Mouse (Mus musculus): ENCODE measurements around the gene Cacul1. TPM values are rescaled to one million over a fixed set of nuclear protein-coding genes. Genes with fewer than 3 reads are reported as not detected.

Cacul1 gene
- polyA plus RNA-seq, 1 experiment = 21.8 TPM

DNA sequence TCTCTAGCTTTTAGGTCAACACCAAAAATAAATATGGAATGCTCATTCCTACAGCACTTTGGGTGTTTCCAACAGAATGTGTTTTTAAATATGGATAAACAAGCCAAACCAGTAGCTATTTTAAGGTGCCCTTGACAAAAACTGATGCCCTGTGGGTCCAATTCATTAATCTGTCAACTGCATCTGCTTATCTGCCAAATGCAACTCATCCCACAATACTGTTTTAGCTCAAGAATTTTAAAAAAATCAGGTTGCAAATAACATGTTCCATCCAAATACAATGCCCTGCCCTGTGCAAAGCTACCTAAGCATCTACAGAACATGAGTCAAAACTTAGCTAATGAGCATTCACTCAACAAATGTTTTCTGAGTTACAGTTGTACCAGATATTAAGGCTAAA, 20.3 kb downstream of the Cacul1 start:
- DNase-seq = no peak
- Histone ChIP-seq H3K4me1 (ENCODE audit: control insufficient read depth, insufficient read depth, low read length) (no peaks in the 10 kb centered on the region), H3K4me3 (replicated peaks; ENCODE audit: insufficient read depth, low read depth, low read length) (no peak overlapping the region), H3K27ac (ENCODE audit: insufficient read depth, low read length) (no peak overlapping the region), H3K27me3 (ENCODE audit: control insufficient read depth, insufficient read depth, low read length) (no peaks in the 10 kb centered on the region; the same call in 1 of the 2 replicates)
- TF ChIP-seq POLR2A (IDR thresholded peaks at IDR 0.05; ENCODE audit: borderline replicate concordance, insufficient read depth, low read length) = no peak
- no peak for TF ChIP-seq CTCF (IDR thresholded peaks at IDR 0.05; ENCODE audit: borderline replicate concordance, insufficient read depth, low read depth, low read length)

DNA sequence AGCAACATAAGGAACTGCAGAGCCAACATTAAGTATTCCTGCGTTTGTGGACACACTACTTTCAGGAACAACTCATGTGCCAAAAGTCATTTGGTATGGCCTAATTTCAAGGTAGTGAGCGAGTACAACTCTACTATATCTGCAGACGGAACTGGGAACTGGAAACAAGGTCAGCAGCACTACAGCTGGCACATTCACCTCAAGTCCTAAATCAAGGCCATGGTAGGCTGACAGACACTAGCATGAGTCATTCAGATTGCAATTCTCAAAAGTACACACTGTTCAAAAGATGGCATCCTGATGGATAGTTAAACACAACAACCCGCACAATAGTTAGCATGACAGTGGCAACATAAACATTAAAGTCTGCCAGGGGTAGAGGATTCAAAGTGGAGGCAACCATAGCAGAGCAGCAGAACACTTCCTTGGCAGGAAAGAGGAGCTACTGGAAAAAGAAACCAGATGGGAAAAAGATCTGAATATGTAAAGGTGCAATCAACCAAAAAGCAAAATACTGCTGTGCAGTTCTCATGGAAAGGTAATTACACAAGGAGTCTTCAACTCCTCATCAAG, 25.9 kb downstream of the Cacul1 start:
- DNase-seq = no peak
- Histone ChIP-seq H3K27ac (ENCODE audit: insufficient read depth, low read length) (no peak overlapping the region), H3K4me3 (replicated peaks; ENCODE audit: insufficient read depth, low read depth, low read length) (no peak overlapping the region), H3K4me1 (ENCODE audit: control insufficient read depth, insufficient read depth, low read length) (no peaks in the 10 kb centered on the region), H3K27me3 (ENCODE audit: control insufficient read depth, insufficient read depth, low read length) (no peaks in the 10 kb centered on the region)
- 62% methylated on average over 4 of the region's 4 CpGs for WGBS
- TF ChIP-seq CTCF (IDR thresholded peaks at IDR 0.05; ENCODE audit: borderline replicate concordance, insufficient read depth, low read depth, low read length) (no peak), POLR2A (IDR thresholded peaks at IDR 0.05; ENCODE audit: borderline replicate concordance, insufficient read depth, low read length) (no peak)

DNA sequence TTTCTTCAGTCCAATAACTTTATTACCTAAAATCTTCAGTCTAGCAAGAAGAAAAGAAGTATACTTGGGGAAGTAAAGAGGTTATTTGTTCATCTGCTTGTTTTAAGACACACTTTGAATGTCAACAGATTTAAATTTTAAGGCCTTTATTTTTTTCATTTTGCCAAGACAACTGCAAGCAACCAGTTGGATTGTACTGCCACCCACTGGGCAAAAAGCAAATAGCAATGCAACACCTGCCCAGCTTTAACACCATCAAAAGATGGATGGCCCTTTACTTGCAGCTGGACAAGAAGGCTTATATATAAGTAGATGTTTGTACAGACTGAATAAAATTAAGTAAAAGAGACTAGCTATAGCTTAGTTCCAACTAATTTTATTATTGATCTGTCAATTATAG, 27.3 kb downstream of the Cacul1 start:
- no peak overlapping the region for H3K27ac ChIP-seq (ENCODE audit: insufficient read depth, low read length)
- H3K4me3 ChIP-seq (replicated peaks; ENCODE audit: insufficient read depth, low read depth, low read length) = no peak overlapping the region
- DNase-seq = peak; percentile 37 to 46
- TF ChIP-seq POLR2A (IDR thresholded peaks at IDR 0.05; ENCODE audit: borderline replicate concordance, insufficient read depth, low read length) (no peak), CTCF (IDR thresholded peaks at IDR 0.05; ENCODE audit: borderline replicate concordance, insufficient read depth, low read depth, low read length) (peak; percentile 47; the same call in 1 of the 2 replicates)
- H3K4me1 ChIP-seq (ENCODE audit: control insufficient read depth, insufficient read depth, low read length) = no peaks in the 10 kb centered on the region
- H3K27me3 ChIP-seq (ENCODE audit: control insufficient read depth, insufficient read depth, low read length) = no peaks in the 10 kb centered on the region

DNA sequence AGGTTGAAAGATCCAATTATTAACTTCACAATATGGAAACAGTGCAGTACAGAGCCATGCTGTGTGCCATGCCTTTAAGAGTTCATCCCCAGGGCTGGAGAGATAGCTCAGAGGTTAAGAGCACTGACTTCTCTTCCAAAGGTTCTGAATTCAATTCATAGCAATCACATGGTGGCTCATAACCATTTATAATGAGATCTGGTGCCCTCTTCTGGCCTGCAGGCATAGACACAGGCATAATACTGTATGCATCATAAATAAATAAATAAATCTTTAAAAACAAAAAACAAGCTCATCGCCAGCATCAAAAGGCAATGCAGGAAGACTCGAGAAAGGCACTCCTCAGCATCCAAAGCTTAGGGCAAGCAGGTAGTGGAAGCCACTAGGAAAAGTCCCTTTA, 37.5 kb downstream of the Cacul1 start:
- 80% methylated on average over 2 of the region's 2 CpGs for WGBS
- no peak for TF ChIP-seq POLR2A (IDR thresholded peaks at IDR 0.05; ENCODE audit: borderline replicate concordance, insufficient read depth, low read length)
- no peak for TF ChIP-seq CTCF (IDR thresholded peaks at IDR 0.05; ENCODE audit: borderline replicate concordance, insufficient read depth, low read depth, low read length)
- Histone ChIP-seq H3K4me3 (replicated peaks; ENCODE audit: insufficient read depth, low read depth, low read length) (no peak overlapping the region), H3K4me1 (ENCODE audit: control insufficient read depth, insufficient read depth, low read length) (no peaks in the 10 kb centered on the region), H3K27ac (ENCODE audit: insufficient read depth, low read length) (no peak overlapping the region), H3K27me3 (ENCODE audit: control insufficient read depth, insufficient read depth, low read length) (no peaks in the 10 kb centered on the region)
- no peak for DNase-seq

DNA sequence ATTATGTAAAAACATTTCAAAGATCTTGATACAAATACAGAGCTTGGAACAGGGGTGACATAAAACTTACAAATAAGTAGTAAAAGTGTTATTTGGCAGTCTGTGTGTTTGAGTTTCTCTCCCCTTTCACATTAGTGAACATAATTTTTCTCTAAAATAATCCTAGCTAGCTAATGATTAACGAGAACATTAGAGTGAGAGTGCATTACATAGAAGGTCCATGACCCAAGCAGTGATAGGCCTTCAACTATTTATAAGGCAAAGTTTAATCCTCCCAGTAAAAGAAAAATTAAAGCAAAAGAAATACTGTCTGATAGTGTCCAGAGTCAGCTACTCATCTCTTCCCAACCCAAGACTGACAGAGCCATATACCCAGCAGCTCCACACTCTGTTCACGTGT, 48.9 kb downstream of the Cacul1 start:
- TF ChIP-seq POLR2A (IDR thresholded peaks at IDR 0.05; ENCODE audit: borderline replicate concordance, insufficient read depth, low read length) (no peak), CTCF (IDR thresholded peaks at IDR 0.05; ENCODE audit: borderline replicate concordance, insufficient read depth, low read depth, low read length) (no peak)
- Histone ChIP-seq H3K27ac (ENCODE audit: insufficient read depth, low read length) (no peak overlapping the region), H3K4me1 (ENCODE audit: control insufficient read depth, insufficient read depth, low read length) (no peaks in the 10 kb centered on the region), H3K4me3 (replicated peaks; ENCODE audit: insufficient read depth, low read depth, low read length) (no peak overlapping the region), H3K27me3 (ENCODE audit: control insufficient read depth, insufficient read depth, low read length) (no peaks in the 10 kb centered on the region)
- DNase-seq = no peak
- WGBS = 95% methylated on average over 2 of the region's 2 CpGs

DNA sequence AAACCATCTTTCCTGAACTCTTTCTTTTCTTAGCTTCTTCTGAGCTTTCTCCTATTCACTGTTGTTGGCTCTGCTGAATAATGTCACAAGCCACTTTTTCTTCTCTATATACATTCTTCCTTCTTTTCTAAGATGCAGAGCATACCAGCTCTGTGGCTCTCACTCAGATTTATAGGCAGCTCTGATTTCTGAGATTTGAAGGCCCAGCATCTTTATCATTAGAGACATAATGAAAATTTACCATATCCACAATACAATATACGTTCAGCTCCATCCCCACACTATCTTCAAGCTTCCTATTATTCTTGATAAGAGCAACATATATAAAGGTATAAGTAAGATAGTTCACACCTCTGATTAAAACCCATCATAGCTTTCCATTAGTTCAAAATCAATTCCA, 50.7 kb downstream of the Cacul1 start:
- 98% methylated on average over 1 of the region's 1 CpGs for WGBS
- DNase-seq = no peak
- H3K27ac ChIP-seq (ENCODE audit: insufficient read depth, low read length) = no peak overlapping the region
- no peaks in the 10 kb centered on the region for H3K4me1 ChIP-seq (ENCODE audit: control insufficient read depth, insufficient read depth, low read length)
- TF ChIP-seq CTCF (IDR thresholded peaks at IDR 0.05; ENCODE audit: borderline replicate concordance, insufficient read depth, low read depth, low read length) = no peak
- TF ChIP-seq POLR2A (IDR thresholded peaks at IDR 0.05; ENCODE audit: borderline replicate concordance, insufficient read depth, low read length) = no peak
- H3K27me3 ChIP-seq (ENCODE audit: control insufficient read depth, insufficient read depth, low read length) = no peaks in the 10 kb centered on the region
- H3K4me3 ChIP-seq (replicated peaks; ENCODE audit: insufficient read depth, low read depth, low read length) = no peak overlapping the region

- Histone ChIP-seq H3K27ac (ENCODE audit: insufficient read depth, low read length) (no peak overlapping the region), H3K4me1 (ENCODE audit: control insufficient read depth, insufficient read depth, low read length) (no peaks in the 10 kb centered on the region), H3K4me3 (replicated peaks; ENCODE audit: insufficient read depth, low read depth, low read length) (no peak overlapping the region), H3K27me3 (ENCODE audit: control insufficient read depth, insufficient read depth, low read length) (no peaks in the 10 kb centered on the region)
- no peak for DNase-seq
- 91% methylated on average over 1 of the region's 1 CpGs for WGBS
- TF ChIP-seq CTCF (IDR thresholded peaks at IDR 0.05; ENCODE audit: borderline replicate concordance, insufficient read depth, low read depth, low read length) = no peak
- TF ChIP-seq POLR2A (IDR thresholded peaks at IDR 0.05; ENCODE audit: borderline replicate concordance, insufficient read depth, low read length) = no peak
Measured at GRCm38 (mm10) chr19:60529302-60529701, 51.5 kb downstream of the Cacul1 start.

DNA sequence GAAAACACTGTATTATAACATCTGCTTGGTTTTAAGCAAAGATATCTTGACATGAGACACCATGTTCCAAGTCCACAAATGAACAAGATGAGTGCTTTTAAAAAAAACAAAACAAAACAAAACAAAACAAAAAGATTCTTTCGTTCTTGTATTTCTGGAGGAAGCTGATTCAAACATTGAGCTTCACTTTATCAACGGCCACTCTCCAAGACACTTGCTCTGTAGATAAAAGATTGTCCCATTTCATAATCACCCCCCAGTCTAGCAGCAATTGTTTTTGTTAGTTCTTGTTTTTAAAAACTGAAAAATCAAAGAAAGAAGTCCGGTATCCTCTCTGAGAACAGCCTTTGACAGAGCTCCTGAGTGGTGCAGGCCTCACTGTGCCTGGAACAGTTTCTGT, 52.2 kb downstream of the Cacul1 start:
- DNase-seq = no peak
- no peak overlapping the region for H3K27ac ChIP-seq (ENCODE audit: insufficient read depth, low read length)
- H3K4me3 ChIP-seq (replicated peaks; ENCODE audit: insufficient read depth, low read depth, low read length) = no peak overlapping the region
- TF ChIP-seq CTCF (IDR thresholded peaks at IDR 0.05; ENCODE audit: borderline replicate concordance, insufficient read depth, low read depth, low read length) (no peak), POLR2A (IDR thresholded peaks at IDR 0.05; ENCODE audit: borderline replicate concordance, insufficient read depth, low read length) (no peak)
- no peaks in the 10 kb centered on the region for H3K27me3 ChIP-seq (ENCODE audit: control insufficient read depth, insufficient read depth, low read length)
- H3K4me1 ChIP-seq (ENCODE audit: control insufficient read depth, insufficient read depth, low read length) = no peaks in the 10 kb centered on the region
- WGBS = 94% methylated on average over 3 of the region's 3 CpGs
